Mouse (Mus musculus): ENCODE data around the gene B3gat3.

DNA sequence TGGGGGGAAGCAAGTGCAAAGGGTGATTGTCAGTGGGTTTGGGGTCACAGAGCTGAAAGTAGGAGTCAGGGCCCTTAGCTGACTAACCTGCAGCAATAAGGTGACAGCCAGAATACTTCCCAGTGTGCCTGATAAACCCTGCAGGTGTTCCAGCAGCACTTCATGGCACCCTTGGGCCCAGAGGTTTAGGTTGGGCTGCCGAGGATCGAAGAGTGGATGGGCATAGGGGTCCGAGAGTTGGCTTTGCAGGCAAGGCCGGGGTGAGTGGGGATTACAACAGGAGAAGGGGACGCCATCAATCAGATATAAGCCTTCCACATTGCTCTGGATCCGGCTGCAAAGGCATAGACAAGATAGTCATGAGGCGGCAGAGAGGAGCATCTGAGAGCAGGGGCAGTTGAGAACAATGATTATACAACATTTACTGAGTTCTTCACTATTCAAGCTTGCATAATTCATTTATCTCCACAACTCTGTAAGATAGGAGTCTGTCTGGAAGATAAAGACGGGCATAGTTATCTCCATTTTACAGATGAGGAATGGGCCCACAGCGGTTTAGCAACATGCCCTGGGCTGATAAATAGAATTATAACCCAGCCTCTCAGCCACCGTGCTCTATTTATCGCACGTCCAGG is 7.8 kb downstream of the B3gat3 start:
- no peak for TF ChIP-seq CTCF (conservative IDR thresholded peaks at IDR 0.05; ENCODE audit: low read length)
- TF ChIP-seq NANOG (IDR thresholded peaks at IDR 0.05; ENCODE audit: borderline replicate concordance, low read length) = no peak
- no peak for TF ChIP-seq POU5F1 (IDR thresholded peaks at IDR 0.05; ENCODE audit: borderline replicate concordance, low read length)
